ENCODE assay signal across 8 mouse cellular contexts in the genomic region with DNA sequence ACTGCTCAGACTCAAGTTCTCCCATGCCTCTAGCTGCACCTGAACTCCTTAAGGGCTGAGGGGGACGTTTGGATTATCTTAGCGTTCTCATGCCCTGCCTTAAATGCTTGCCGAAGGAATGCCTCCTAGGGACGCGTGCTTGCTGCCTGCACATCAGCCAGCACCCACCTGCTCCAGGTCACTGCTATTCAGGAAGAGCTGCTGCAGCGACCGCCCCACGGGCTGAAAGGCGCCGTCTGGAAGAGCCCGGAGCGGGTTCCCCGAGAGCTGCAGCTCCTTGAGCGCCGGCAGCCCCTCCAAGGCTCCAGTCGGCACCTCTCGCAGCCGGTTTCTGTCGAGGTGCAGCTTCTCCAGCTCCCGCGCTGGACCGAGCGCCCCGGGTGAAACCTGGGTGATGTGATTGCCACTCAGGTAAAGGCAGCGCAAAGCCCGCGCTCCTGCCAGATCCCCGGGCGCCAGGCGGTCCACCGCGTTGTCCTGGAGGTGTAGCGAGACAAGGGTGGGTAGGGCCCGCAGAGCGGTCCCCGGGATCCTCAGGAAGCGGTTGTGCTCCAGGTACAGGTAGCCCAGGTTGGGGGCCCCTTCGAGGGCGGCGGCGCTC. TPM values are rescaled to one million over a fixed set of nuclear protein-coding genes. Genes with fewer than 3 reads are reported as not detected.
A peak's percentile ranks its signal among the peaks of the same experiment; 100 is the strongest.
DNase-seq lines count a peak whose midpoint lies in the region; ATAC-seq and TF ChIP-seq lines count a peak whose summit lies in the region.

No protein-coding gene starts in this region.

- H3K9me3 ChIP-seq in hindbrain, embryonic 11.5 days (ENCODE audit: control insufficient read depth, low read length), result no peaks in the 10 kb centered on the region
- H3K9me3 ChIP-seq in midbrain, embryonic 13.5 days, result no peaks in the 10 kb centered on the region

- H3K4me2 ChIP-seq in hindbrain, embryonic 11.5 days (replicated peaks; ENCODE audit: low read depth, low read length), result peak overlapping the region; percentile 99
- H3K4me2 ChIP-seq in midbrain, embryonic 13.5 days (replicated peaks), result peak overlapping the region; percentile 91

- TF ChIP-seq POLR2A in kidney, adult 2 months (IDR thresholded peaks at IDR 0.05; ENCODE audit: low read depth, low read length), result no peak
- TF ChIP-seq POLR2A in bone marrow macrophage, adult 2 months (IDR thresholded peaks at IDR 0.05; ENCODE audit: borderline replicate concordance, low read depth, low read length), result no peak

- 3% methylated on average over 41 of the region's 41 CpGs for WGBS in kidney, adult 2 months
- WGBS in hindbrain, embryonic 11.5 days, result 5% methylated on average over 41 of the region's 41 CpGs
- 3% methylated on average over 41 of the region's 41 CpGs for WGBS in midbrain, embryonic 13.5 days

- TF ChIP-seq CTCF in kidney, adult 2 months (conservative IDR thresholded peaks at IDR 0.05; ENCODE audit: insufficient read depth, insufficient read length, low read depth, low read length), result no peak
- TF ChIP-seq CTCF in bone marrow macrophage, adult 2 months (IDR thresholded peaks at IDR 0.05; ENCODE audit: low read depth, low read length), result no peak

- no peak for DNase-seq in kidney, adult 2 months
- DNase-seq in kidney, adult 8-10 months, result no peak
- DNase-seq in hindbrain, embryonic 11.5 days (ENCODE audit: low spot score), result no peak
- no peak for DNase-seq in embryo, embryonic 10 days (ENCODE audit: low spot score)
- no peak for DNase-seq in right cerebral cortex, postnatal 4 days
- DNase-seq in urinary bladder, postnatal 25 days (ENCODE audit: low spot score), result no peak

- H3K36me3 ChIP-seq in kidney, adult 2 months (ENCODE audit: control insufficient read depth, insufficient read depth, low read length), result no peaks in the 10 kb centered on the region
- no peaks in the 10 kb centered on the region for H3K36me3 ChIP-seq in hindbrain, embryonic 11.5 days (ENCODE audit: control insufficient read depth, insufficient read depth, low read length)
- H3K36me3 ChIP-seq in midbrain, embryonic 13.5 days, result peaks cover 8% of the 10 kb centered on the region; the same call in 1 of the 2 replicates

- H3K4me3 ChIP-seq in kidney, adult 2 months (ENCODE audit: insufficient read depth, low read depth, low read length), result peak overlapping the region; percentile 64
- peak overlapping the region; percentile 66 for H3K4me3 ChIP-seq in bone marrow macrophage, adult 2 months (ENCODE audit: insufficient read depth, low read length)
- peak overlapping the region; percentile 60 for H3K4me3 ChIP-seq in hindbrain, embryonic 11.5 days (ENCODE audit: low read depth, low read length)
- H3K4me3 ChIP-seq in midbrain, embryonic 13.5 days (replicated peaks), result peak overlapping the region; percentile 56

- peak; percentile 58; the same call in 1 of the 2 replicates for ATAC-seq in hindbrain, embryonic 11.5 days (ENCODE audit: low FRiP score)
- ATAC-seq in midbrain, embryonic 13.5 days, result no peak; the same call in 1 of the 2 replicates

- peaks cover 5% of the 10 kb centered on the region; the same call in 1 of the 2 replicates for H3K4me1 ChIP-seq in kidney, adult 2 months (ENCODE audit: control insufficient read depth, insufficient read depth, low read length)
- H3K4me1 ChIP-seq in bone marrow macrophage, adult 2 months (ENCODE audit: control insufficient read depth, insufficient read depth, low read length), result 0 out of 2 replicates have a peak, but pooled peaks cover 4% of the 10 kb centered on the region
- H3K4me1 ChIP-seq in hindbrain, embryonic 11.5 days (replicated peaks; ENCODE audit: control insufficient read depth, insufficient read depth, low read length), result peaks cover 6% of the 10 kb centered on the region
- H3K4me1 ChIP-seq in midbrain, embryonic 13.5 days (replicated peaks), result peaks cover 24% of the 10 kb centered on the region

- H3K27ac ChIP-seq in kidney, adult 2 months (ENCODE audit: insufficient read depth, low read depth, low read length), result no peak overlapping the region
- no peak overlapping the region for H3K27ac ChIP-seq in bone marrow macrophage, adult 2 months (ENCODE audit: insufficient read depth, low read depth, low read length)
- no peak overlapping the region for H3K27ac ChIP-seq in hindbrain, embryonic 11.5 days (ENCODE audit: low read depth, low read length)
- peak overlapping the region; percentile 39 for H3K27ac ChIP-seq in midbrain, embryonic 13.5 days

- H3K27me3 ChIP-seq in kidney, adult 2 months (replicated peaks; ENCODE audit: control insufficient read depth, insufficient read depth, low read length), result no peaks in the 10 kb centered on the region
- peaks cover 35% of the 10 kb centered on the region for H3K27me3 ChIP-seq in hindbrain, embryonic 11.5 days (ENCODE audit: control insufficient read depth, insufficient read depth, low read length)
- peaks cover 57% of the 10 kb centered on the region for H3K27me3 ChIP-seq in midbrain, embryonic 13.5 days

- H3K9ac ChIP-seq in hindbrain, embryonic 11.5 days (ENCODE audit: low read depth, low read length), result peak overlapping the region; percentile 71
- peak overlapping the region; percentile 80 for H3K9ac ChIP-seq in midbrain, embryonic 13.5 days (replicated peaks)

RNA-seq across cellular contexts. Expression of gene Chadl, which starts 3.6 kb away (rescaled TPM):
- 9.0 and 12.5 TPM in 2 replicates for polyA plus RNA-seq in kidney, adult 2 months (2012; rRNA removed)
- polyA plus RNA-seq in bone marrow macrophage, adult 2 months (2012; ENCODE audit: insufficient read depth, insufficient read length, missing spikeins), result 0.67 TPM in 1 of 2 replicates, not detected in the other
- polyA plus RNA-seq in hindbrain, embryonic 11.5 days (2014; fragmentation: Nextera tagmentation; extraction: Ambion mirVana), result 3.5 and 3.6 TPM in 2 replicates
- polyA plus RNA-seq in midbrain, embryonic 13.5 days (2015; fragmentation: Nextera tagmentation; extraction: Ambion mirVana), result 9.6 and 11.9 TPM in 2 replicates

RNA-seq across cellular contexts. Expression of gene L3mbtl2, which starts 29.8 kb away (rescaled TPM):
- 14.2 and 14.7 TPM in 2 replicates for polyA plus RNA-seq in kidney, adult 2 months (2012; rRNA removed)
- 7.7 and 11.1 TPM in 2 replicates for polyA plus RNA-seq in bone marrow macrophage, adult 2 months (2012; ENCODE audit: insufficient read depth, insufficient read length, missing spikeins)
- polyA plus RNA-seq in hindbrain, embryonic 11.5 days (2014; fragmentation: Nextera tagmentation; extraction: Ambion mirVana), result 26.4 and 26.7 TPM in 2 replicates
- polyA plus RNA-seq in midbrain, embryonic 13.5 days (2015; fragmentation: Nextera tagmentation; extraction: Ambion mirVana), result 31.8 and 34.0 TPM in 2 replicates

RNA-seq across cellular contexts. Expression of gene Zc3h7b, which starts 51.4 kb away (rescaled TPM):
- polyA plus RNA-seq in kidney, adult 2 months (2012; rRNA removed), result 46.5 and 47.3 TPM in 2 replicates
- polyA plus RNA-seq in bone marrow macrophage, adult 2 months (2012; ENCODE audit: insufficient read depth, insufficient read length, missing spikeins), result 13.3 and 13.6 TPM in 2 replicates
- 36.8 and 52.6 TPM in 2 replicates for polyA plus RNA-seq in hindbrain, embryonic 11.5 days (2014; fragmentation: Nextera tagmentation; extraction: Ambion mirVana)
- 41.6 and 48.4 TPM in 2 replicates for polyA plus RNA-seq in midbrain, embryonic 13.5 days (2015; fragmentation: Nextera tagmentation; extraction: Ambion mirVana)

RNA-seq across cellular contexts. Expression of gene Rangap1, which starts 51.9 kb away (rescaled TPM):
- polyA plus RNA-seq in kidney, adult 2 months (2012; rRNA removed), result 24.6 and 25.8 TPM in 2 replicates
- polyA plus RNA-seq in bone marrow macrophage, adult 2 months (2012; ENCODE audit: insufficient read depth, insufficient read length, missing spikeins), result 54.7 and 54.8 TPM in 2 replicates
- 130 and 145 TPM in 2 replicates for polyA plus RNA-seq in hindbrain, embryonic 11.5 days (2014; fragmentation: Nextera tagmentation; extraction: Ambion mirVana)
- polyA plus RNA-seq in midbrain, embryonic 13.5 days (2015; fragmentation: Nextera tagmentation; extraction: Ambion mirVana), result 140 and 145 TPM in 2 replicates
